Mouse (Mus musculus): ENCODE data around the gene Epn2.

Epn2 gene

DNA sequence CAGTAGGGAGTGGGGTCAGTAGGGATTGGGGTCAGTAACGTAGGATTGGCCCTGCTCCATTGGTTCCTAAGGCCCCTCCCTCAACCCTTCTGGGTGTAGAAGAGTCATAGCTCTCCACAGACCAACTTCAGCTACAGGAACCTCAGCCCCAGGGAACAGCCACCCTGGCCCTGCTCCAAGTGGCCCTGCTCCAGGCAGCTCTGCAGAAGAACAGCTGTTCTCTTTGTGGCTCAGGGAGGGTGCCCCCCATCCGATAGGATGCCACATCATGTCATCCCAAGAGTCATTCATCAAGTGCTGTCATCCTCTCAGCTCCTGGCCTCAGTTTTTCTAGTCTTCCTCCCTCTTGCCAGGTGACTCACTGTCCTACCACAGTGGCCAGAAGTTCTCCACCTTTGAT is 92.1 kb downstream of the Epn2 start:
- DNase-seq, result no peak

DNA sequence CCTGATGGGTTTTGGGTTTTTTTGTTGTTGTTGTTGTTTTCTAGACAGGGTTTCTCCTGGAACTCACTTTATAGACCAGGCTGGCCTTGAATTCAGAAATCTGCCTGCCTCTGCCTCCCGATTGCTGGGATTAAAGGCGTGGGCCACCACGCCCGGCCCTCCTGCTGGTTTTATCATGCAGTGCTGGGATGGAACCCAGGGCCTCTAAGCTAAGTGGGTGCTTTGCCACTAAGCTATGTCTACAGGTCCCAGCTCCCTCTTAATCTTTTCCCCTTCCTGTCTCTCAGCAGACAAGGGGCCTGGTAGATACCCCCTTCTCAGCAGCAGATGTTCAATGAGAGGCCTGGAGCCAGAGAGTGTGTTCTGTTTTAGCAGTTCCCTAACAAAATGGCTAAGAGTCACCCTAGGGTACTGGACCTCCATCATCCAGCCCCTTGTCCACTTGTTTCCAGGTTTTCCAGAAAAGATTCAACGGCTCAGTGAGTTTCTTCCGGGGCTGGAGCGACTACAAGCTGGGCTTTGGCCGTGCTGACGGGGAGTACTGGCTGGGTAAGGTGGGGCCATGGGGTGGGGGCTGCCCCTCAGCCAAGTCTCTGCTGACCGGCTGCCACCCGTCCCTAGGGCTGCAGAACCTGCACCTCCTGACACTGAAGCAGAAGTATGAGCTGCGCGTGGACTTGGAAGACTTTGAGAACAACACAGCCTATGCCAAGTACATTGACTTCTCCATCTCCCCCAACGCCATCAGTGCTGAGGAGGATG is 92.8 kb downstream of the Epn2 start:
- DNase-seq, result no peak

DNA sequence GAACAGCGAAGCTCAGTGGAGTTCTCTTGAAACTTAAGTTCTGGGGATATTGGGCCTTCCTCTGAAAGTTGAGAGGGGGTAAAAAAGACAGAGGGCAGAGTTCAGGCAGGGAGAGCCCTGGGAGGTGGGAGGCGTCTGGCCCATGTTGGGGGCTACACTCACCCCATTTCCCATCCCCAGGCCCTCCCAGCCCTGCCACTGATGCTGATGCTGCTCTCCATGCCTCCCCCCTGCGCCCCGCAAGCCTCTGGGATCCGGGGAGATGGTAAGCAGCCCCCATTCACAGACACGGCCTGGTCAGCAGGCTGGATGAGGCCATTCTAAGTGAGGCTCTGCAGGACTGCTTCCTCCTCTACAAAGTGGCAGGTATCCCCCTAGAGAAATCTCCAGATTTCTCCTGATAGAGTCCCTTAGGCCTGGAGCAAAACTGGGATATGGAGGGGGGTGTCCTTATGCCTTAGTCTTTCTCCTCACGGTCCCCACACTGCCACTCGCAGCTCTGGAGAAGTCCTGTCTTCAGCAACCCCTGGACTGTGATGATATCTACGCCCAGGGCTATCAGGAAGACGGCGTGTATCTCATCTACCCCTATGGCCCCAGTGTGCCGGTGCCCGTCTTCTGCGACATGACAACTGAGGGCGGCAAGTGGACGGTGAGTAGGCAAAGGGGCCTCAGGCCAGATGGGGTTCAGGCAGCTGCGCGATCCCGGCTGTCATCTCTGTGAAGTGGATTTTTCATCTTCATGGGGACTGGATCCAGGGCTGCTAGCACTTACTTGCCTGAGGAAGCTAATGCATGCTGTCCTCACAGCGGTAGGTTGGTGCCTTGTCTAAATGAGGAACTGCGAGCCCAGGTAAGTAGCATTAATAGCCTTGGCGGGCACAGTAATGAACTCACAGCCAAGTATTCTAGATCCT is 93.7 kb downstream of the Epn2 start:
- no peak for DNase-seq

DNA sequence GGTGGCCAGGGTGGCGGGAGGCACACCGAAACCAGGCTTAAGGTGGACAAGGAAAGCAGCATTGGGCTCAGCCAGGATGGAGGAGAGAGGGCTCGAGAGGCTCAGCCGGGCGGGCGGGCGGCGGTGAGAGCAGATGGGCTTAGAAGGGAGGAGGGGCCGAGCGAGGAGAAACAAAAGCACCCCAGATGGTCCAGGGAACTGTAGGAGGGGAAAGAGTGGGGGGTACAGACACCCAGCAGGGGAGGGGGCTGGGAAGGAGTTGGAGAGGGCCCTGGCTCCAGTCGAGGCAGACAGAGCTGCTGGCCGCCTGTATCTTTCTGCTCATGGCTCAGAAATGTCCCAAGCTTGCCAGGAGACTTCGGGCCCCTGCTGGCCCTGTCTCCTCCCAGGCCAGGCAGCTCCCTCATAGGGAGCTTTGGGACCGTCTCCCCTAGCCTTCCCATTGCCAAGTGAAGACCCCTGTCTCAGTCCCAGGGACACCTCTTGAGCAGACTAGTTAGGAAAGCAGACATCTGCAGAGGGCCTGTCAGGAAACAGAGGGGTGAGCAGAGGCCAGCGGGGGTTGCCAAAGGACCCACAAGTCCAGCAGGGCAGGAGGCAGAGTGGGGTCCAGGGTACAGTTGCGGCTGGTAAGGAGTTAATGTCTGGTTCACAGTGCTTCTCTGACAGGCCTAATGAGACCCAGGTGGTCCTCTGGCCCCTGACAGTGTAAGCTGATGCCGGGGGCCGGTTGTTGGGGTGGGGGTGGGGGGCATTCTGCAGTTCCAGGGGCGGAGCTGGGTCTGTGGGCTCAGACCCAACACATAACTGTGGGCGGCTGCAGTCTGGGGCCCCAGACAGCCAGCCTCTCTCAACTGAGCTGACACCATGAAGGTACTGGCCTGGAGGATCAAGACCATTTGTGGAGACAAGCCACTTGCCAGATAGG is 94.6 kb downstream of the Epn2 start, which contains the start of gene Mfap4:
Gene Mfap4 (plus strand): TSS at position 819 of the 928 bp plus-strand sequence.
- DNase-seq, result no peak

DNA sequence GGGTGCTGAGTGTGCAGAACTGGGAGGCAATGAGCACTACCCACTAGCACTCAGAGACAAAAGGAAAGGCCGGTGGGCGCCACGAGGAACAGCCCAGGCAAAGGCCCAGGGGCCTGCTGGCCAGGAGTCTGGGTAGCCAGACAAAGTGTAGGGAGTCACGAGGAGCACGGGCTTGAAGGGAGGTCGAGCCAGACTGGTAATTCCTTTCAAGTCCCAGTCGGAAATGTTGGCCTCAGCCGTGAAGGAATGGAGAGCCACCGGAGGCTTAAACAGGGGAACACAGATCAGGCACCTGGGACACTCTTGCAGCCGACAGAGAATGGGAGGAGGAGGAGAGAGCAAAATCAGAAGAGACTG is 95.3 kb downstream of the Epn2 start:
- no peak for DNase-seq

DNA sequence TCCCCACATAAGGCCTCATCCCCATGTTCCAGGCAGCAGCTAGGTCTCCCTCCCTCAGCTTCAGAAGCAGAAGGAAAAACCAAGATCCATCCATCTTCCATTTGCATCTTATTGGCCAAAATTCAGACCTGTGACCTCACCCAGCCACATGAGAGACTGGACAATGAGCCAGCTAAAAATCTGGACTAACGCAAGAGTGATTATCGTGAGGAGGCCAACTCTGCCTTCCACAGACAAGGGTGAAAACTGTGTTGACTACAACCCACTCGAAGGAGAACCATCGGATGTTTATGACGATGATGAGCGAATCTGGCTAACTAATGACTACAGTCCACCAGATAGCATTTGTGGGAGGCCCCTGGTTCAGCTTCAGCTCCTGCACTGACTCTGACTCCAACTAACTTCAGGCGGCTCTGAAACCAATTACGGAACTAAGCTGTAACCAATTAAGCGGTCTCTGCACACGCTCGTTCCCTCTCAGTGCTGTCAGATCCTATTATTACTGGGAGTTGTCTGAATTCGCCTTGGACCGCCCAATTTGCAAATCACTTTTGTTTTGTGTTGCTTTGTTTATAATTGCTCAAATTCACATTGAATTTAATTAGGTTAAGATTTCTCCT is 96.2 kb downstream of the Epn2 start:
- DNase-seq, result no peak

DNA sequence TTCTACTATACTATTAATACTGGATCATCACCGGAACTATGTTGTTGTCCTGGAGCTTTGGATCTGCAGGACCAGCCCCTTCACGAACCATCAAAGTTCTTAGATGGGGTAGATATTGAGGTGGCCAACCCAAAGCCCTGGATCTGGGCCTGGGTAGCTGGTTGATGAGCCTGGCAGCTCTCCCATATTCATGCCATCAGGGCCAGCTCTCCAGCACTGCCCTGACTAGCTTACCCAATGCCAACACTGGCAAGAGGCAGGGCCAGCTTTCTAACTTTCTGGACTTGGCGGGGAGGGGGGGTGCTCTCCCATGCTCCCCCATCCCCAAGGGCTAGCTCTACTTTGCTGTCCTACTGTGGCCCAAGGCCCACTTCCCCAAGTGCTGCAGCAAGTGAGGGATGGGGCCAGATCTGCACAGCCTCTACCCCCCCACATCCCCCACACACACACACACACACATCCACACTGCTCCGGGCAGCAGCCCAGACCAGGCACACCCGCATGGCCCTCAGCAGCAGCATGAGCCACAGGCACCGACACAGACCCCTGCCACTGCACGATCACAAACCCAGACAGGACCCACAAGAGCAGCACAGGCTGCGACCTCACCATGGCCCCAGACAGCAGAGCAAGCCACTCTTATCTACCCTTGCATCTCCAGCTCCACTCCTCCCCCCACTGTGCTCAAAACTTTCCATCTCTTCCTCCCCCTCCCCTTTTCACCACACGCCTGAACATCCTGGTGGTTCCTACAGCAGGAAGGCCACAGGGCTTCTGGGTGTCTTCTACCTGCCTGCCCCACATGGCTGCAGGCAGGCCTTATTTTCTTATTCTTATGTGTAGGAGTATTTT is 98.0 kb downstream of the Epn2 start:
- no peak for DNase-seq

DNA sequence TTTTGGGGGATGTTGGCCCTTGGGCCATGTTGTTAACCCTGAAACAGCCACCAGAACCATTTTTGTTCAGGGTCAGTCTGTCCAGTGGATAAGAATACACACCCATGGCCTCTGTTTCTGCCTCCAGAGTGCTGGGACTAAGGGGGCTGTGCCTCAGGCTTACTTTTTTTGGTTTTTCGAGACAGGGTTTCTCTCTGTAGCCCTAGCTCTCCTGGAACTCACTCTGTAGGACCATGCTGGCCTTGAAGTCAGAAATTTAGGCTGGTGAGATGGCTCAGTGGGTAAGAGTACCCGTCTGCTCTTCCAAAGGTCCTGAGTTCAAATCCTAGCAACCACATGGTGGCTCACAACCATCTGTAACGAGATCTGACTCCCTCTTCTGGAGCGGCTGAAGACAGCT is 100.7 kb downstream of the Epn2 start:
- no peak for DNase-seq

DNA sequence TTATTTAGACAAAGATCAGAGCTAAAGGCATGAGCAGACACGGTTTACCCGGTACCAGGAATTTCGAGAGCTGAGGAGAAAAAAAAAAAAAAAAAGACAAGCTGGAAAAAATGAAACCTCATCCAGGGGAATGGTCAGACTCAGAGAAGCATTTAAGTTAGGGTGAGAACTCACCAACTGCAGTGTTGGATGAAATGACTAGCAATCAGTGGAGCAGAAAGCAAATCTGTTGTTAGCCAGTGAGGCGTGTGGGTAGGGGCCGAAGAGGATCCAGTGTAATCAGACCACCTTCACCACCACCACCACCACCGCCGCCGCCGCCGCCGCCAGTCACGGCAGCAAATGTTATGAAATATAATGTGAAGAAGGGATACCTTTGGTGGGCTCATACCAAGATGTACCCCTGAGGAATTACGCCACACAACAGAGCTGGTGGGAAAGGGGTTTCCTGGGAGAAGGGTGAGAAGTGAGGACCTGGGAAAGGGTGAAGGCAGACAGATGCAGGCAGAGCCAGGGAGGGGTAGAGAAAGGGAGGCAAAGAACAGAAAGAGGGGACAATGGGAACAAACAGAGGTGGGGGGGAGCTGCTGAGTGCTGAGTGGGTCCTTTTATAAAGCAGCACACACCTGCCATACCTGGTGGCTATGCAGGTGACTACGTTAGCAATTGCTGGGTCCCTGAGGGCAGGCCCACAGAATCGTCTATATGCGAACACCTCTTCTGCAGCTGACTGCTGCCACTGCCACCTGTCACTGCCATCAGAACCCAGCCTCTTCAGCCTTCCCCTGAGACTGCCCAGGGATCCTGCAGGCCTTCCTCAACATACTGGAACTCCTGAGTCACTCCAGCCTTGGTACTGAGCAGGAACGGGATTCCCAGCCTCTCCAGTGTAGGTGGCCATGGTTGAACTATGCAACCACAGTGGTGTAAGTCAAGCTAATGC is 101.7 kb downstream of the Epn2 start:
- no peak for DNase-seq

DNA sequence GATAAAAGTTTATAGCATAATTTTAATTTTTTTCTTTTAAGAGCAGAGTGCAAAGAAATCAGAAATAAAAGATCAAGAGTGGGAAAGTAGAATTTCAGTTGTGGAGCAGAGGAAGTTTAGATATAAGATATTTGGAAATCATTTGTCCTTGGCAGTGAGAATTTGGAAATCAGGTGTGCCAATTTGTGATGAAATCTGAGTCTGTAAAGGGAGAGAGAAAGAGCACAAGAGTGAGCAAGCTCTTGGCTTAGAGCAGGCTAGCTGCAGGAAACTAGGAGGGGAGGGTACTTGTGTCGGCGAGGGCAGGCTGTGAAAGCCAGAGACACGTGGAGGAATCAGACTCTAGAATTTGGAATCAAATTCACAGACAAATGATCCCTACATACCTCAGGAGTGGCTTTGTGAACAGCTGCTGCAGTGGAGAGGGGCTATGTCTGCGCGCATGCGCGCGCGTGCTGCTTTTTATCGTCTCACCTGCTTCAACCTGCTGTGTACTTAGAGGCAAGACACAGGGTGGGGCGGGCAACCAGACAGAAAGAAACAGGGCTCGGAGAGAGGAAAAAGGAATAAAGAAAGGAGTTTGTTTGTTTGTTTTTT is 102.6 kb downstream of the Epn2 start:
- DNase-seq, result no peak

DNA sequence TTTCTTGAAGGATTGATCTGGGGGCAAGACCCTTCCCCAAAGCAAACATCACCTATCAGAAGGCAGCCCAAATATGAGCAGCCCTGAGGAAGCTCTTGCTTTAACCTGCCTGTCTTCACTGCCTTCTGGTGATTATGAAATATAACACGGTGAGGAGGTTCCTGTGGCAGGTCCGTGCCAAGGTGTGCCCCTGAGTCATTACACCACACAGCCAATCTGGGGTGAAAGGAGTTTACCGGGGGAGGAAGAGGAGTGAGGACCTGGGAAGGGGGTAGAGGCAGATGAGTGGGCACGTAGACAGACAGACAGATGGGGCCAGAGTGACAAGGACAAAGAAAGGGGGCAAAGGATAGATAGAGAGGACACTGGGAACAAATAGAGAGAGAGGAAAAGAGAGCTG is 105.9 kb downstream of the Epn2 start:
- DNase-seq, result no peak

DNA sequence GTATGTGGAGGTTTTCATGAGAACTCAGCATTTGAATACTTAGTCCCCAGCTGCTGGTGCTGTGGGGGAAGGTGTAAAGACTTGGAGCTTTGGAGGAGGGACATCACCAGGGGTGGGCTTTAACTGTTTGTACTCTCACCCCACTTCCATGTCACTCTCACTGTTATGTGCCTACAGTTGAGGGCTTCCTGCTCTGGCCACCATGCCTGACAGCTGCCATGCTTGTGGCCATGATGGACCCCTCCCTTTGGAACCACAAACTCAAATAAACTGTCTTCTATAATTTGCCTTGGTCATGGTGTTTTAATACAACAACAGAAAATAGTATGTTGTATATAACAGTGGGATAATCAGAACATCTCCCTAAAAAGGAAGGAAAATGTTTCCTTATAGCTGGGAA is 108.6 kb downstream of the Epn2 start:
- no peak for DNase-seq

DNA sequence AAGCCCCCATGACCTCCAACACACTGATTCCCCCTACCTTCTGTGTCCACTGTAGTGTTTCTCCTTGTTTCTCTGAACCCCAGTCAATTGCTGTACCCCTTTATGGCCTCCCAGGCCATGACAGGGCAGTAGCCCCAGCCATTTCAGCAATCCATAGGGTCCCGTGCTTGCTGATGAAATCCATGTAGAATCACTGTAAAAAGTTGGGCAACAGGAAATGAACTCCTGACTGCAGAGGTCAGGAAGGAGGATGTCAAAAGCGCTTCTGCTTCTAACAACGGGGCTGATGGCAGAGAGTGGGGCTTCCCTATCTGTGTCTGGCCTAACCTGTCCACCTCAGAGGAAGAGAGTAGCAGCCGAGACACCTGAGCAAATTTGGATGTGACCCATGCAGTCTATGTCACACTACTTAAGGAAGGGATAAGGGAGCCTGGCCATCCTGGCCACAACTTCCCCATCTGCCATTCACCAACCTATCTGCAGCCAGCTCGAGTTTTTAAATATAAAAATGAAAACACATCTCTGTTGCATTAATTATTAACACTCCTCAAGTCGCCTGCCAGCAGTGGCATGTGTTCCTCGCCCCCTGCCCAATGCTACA is 110.1 kb downstream of the Epn2 start:
- DNase-seq, result no peak

DNA sequence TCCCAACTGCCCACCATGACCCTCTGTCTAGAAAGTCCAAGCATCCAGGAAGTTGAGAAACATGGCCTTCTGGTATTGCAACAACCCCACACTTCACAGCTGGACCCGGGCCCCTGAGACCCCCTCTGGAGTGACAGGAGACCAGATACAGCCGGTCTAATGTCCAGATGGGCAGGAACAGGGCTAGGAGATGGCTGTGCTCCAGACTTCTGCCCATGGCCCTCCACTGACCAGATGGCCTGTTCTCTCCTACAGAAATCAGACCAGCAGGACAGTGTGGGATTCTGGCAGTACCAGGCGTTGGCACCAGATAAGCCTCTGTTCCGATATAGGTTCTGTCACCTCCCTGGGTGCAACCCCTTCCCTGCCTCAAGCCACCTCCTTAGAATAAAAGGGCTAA is 111.0 kb downstream of the Epn2 start:
- no peak for DNase-seq

Data from B cell, adult 2 months (primary cell).